Mouse (Mus musculus) thymus, adult 2 months (tissue): ENCODE measurements at regions not wholly inside any gene's neighbourhood (a gene's known extent, or its start where the extent isn't known, plus 50 kb on each side); places are given as distances from the start of the nearest gene placed in this dataset.

Experiments
- CTCF ChIP-seq: fragments of 200-500 bp; IDR thresholded peaks from 2 replicates; pipeline ENCODE4 v1.5.1; 2012; ENCODE audit warnings: mild to moderate bottlenecking, control low read depth, low read length, moderate library complexity, borderline replicate concordance; ENCODE audit not compliant: control insufficient read depth, poor library complexity, insufficient read depth; ENCODE audit errors: extremely low read depth
- POLR2A ChIP-seq: fragments of 200-500 bp; IDR thresholded peaks from 2 replicates; pipeline ENCODE4 v1.6.1; 2012; ENCODE audit warnings: mild to moderate bottlenecking, low read length, control low read depth, moderate library complexity; ENCODE audit not compliant: control insufficient read depth, poor library complexity, insufficient read depth; ENCODE audit errors: extremely low read depth

- TF ChIP-seq CTCF (no peak), POLR2A (no peak)
These were observed 382.4 kb upstream of the Arglu1 start for GRCm38 (mm10) chr8:9072724-9073123.
